Mouse (Mus musculus): ENCODE results near the gene Dthd1.

Gene Dthd1

DNA sequence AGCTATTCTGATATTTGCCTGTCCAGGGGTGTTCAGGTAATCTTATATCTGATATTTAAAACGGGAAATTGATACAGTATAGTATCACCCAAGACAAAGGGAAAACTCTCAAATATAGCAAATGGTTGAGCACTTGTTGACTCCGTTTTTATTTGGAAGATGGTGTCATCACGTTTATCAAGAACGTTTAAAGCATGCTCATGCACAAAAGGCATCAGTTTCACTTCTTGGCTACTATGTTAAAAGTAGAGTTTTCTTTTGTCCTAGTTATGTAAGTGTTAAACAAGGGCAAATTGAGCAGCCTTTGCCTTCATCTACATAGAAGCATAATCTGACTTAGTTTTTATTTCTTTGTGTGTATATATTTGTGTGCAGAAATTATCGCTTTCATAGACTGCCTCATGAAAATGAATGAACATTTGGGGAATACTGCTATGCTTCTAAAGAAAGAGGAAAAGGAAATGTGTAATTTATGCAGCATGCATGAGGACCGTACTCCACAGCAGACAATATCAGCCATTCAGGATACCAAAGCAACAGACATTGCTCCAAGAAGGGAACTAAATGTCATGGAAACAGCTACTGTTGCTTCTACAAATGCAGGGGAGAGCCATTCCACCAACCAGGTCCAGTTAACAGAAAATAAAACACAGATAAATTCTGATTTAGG lies at the start of gene Dthd1:
Dthd1 (plus strand) TSS at position 422 of the 670 bp plus-strand sequence.
- no peak for DNase-seq (ENCODE audit: extremely low read depth, insufficient read length, low spot score)

- DNase-seq (ENCODE audit: extremely low read depth, insufficient read length, low spot score) = no peak
These were observed 49.5 kb upstream of the Dthd1 start for GRCm38 (mm10) chr5:62764161-62764560.

GRCm38 (mm10) chr5:62765459-62765783 lies 48.2 kb upstream of the Dthd1 start:
- DNase-seq (ENCODE audit: extremely low read depth, insufficient read length, low spot score) = no peak

DNA sequence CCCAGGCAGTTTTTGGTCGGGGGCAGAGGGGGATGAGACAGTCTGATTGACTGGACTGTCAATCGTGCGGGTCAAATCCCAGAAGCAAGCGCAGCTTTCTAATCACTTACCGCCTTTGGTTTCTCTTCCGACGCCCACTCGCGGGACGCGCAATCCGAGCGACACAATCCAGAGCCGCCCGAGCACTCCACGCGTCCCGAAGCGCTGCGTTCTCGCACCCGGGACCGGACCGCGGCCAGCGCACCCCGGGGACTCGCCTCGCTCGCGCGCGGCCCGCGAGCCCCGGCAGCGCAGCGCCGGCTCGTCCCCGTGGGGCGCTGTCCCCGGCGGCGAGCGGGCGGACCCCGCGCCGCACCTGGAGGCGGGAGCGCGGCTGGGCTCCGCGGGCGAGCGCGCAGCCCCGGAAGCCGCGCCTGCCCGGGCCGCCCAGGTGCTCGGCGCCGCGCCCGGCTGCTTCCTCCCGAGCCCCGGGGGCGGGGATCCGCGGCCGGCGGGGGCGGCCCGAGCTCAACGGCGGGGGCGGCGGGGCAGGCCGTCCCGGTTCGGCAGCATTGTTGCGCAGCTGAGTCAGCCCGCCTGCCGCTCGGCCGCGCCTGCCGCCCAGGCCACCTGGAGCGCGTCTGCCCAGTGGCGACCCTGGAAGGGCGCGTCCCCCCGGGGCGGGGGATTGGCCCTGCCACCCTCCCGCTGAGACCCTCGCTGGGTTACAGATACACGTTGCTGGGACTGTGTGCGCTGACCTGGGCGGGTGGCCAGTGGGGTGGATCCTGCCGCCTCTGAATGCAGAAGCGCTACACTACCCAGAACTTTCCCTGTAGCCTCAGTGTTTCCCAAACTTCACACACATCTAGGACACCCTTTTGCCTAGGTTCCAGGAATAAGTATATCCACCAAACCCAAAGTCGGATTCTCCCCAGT lies 47.6 kb upstream of the Dthd1 start, which contains the start of gene Arap2:
Arap2 (minus strand) TSS at position 376 of the 918 bp plus-strand sequence.
- no peak for DNase-seq (ENCODE audit: extremely low read depth, insufficient read length, low spot score)

- DNase-seq (ENCODE audit: extremely low read depth, insufficient read length, low spot score) = no peak
These were observed 41.6 kb upstream of the Dthd1 start for GRCm38 (mm10) chr5:62771775-62772599.

- no peak for DNase-seq (ENCODE audit: extremely low read depth, insufficient read length, low spot score)
These were observed 35.8 kb upstream of the Dthd1 start for GRCm38 (mm10) chr5:62777804-62778203.

DNA sequence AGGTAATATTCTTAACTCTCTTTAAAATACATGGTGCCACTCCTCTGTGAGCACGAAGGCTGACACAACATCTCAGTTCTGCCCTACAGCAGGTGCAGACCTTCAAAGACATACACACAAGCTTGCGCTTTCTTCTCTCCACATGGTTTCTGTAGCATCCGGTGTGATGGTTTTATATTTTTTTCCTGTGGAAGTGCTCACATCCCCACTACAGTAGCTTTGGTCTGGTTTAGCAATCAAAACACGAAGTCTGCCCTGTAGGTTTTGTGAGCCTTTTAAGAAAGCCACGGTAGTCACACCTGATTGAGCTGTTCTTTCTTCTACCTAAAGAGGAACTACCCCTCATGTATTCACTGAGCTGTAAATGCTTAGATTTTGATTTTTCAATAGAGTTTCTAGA lies 34.9 kb upstream of the Dthd1 start:
- no peak for DNase-seq (ENCODE audit: extremely low read depth, insufficient read length, low spot score)

GRCm38 (mm10) chr5:62786809-62787208 lies 26.8 kb upstream of the Dthd1 start:
- peak; percentile 27 for DNase-seq (ENCODE audit: extremely low read depth, insufficient read length, low spot score)

- no peak for DNase-seq (ENCODE audit: extremely low read depth, insufficient read length, low spot score)
These were observed 22.6 kb upstream of the Dthd1 start for GRCm38 (mm10) chr5:62790921-62791564.

DNA sequence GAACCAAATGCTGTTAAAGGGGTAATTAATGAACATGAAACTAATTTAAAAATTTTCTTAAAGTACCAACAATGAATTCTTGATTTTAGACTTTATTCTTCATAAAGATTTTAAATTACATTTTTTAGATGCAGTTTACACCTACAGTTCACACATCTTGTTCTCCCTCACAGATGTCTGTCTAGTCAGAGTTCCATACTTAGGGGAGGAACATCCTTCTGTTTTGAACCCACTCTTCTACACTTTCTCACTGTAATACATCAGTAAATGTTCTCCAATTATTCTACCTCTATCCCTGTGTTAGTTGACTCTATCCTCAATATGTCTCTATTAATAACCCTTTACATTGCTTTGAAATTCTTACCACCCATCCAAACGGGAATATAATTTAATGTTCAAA lies 20.8 kb upstream of the Dthd1 start:
- DNase-seq (ENCODE audit: extremely low read depth, insufficient read length, low spot score) = no peak

DNA sequence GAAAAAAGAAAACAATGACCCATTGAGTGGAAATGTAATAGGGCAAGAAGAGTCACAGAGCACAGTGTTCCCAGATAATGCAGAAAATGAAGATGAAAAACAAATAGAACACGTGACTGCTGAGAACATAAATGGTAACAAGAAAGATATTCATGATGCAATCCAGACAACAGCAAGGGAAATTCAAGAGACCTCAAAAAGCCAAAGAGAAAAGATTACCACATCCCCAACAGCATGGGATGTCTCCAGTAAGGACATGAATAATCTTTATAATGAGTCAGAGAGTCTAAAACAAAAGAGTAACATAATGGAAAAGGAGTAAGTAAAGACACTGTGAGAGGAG lies 420 bp downstream of the Dthd1 start:
- DNase-seq (ENCODE audit: extremely low read depth, insufficient read length, low spot score) = no peak

DNA sequence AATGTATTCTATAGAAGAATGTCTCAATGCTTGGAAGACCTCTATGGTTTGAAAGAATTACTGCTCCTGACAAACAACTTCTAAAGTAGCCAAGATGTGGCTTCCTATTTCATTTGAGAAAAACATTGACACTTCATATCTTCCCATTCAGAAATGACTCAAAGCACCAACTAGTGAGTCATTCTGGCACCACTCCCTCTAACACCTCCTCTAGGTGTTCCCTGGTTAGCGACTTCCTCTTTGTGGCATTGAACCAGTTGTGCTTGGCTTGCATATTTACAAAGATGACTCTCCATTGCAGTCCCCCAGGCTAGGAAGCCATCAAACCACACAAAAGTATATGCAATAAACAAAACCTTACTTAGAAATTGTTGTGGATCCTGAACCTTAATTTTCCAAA lies 2.1 kb downstream of the Dthd1 start:
- no peak for DNase-seq (ENCODE audit: extremely low read depth, insufficient read length, low spot score)

DNA sequence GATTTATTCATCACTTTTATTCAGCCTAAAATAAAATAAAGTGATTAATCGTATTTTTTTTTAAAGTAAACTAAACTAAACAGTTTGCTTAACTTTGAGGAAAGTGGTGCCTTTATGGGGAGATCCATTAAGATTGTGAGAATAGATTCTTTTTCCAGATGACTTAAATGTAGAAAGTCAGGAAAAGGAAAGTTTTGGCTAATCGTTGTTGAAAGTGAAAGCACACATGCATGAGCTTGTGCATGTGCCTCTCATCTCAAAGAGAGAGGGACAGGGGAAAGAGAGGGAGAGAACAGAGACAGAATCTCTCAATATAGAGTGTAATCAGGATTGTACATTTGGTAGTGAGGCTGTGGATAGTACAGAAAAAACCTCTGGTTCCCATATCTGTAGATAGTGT lies 5.9 kb downstream of the Dthd1 start:
- no peak for DNase-seq (ENCODE audit: extremely low read depth, insufficient read length, low spot score)

DNA sequence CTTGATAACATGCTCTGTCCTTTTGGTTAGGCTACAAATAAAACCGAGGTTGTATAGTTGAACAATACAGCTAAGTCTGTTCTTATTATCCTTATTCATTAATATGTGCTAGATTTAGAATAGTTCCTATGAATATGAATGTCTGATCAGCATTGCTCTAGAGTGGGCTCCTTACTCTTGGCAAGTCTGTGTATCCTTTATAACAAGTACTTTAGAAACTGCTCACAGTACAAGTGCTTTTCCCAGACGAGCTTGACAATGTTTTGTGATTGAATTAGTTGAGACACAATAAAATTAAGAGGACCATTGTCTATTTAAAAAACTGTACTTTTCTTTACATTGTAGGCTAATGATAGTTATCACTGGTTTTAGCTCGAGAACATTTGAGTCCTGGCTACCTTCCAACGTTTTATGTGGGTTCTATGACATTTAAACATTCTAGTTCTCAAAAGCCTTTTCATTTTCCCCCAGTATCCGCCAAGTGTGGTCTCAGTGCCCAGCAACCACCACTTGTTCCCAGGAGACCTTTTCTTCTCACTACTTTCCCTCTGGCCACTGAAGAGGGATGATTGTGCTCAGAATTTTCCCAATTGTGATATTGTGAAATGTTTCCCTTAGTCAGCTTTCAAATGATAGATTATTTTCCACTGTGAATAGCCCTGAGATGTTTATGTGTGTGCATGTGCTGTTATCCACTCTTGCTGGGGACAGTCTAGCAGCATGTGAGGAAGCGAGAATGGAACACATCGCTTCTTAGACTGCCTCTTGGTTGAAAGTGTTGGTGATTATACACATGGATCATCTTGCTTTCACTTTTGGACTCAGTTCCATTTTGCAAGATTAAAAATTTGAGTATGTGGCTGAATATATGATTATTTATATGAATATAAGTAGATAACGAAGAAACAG lies 7.0 kb downstream of the Dthd1 start:
- no peak for DNase-seq (ENCODE audit: extremely low read depth, insufficient read length, low spot score)

GRCm38 (mm10) chr5:62842955-62843730 lies 29.5 kb downstream of the Dthd1 start:
- DNase-seq (ENCODE audit: extremely low read depth, insufficient read length, low spot score) = no peak

DNA sequence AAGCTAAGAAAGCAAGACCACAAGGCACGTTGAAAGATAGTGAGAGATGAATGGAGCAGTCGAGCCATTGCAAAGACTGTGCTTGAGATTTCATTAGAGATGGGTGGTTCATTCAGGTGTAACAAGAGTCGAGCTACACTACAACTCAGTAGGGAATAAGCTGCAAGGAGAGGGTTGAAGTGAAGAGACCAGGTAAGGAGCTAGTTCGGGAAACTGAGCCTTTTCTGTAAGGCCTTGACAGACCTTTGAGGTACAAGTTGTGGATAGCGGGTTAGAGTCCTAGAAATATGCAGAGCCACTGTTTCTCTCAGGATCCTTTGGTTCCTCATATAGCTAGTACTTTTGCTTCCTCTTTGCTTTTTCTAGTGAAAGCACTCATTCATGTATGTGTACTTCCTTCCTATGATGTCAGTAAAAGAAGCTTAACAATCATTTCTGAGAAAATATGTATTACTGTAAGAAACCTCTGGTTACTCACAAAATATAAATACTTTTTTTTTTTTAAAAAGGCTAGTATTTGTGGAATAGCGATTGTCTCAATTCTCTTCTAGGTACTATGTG lies 33.0 kb downstream of the Dthd1 start:
- DNase-seq (ENCODE audit: extremely low read depth, insufficient read length, low spot score) = no peak

DNA sequence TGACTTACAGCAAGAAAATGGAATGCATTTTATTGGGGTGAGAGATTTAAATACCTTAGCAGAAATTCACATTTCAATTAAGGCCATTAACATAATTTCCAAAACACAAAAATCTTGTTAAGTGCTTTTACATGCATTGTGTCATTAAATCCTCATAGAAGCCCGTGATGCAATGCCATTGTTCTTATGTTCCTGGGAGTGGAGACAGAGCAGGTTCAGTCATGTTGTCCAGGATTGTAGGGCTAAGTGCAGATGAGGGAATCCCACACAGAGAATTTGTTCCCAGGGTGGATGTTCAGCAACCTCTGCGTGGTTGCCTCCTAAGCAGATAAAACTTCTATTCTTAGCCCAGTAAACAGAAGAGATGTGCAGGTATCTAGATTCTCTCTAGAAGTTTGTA lies 37.7 kb downstream of the Dthd1 start:
- DNase-seq (ENCODE audit: extremely low read depth, insufficient read length, low spot score) = no peak

- no peak for DNase-seq (ENCODE audit: extremely low read depth, insufficient read length, low spot score)
These were observed 40.8 kb downstream of the Dthd1 start for GRCm38 (mm10) chr5:62854361-62854844.

GRCm38 (mm10) chr5:62857502-62857901 lies 43.9 kb downstream of the Dthd1 start:
- no peak for DNase-seq (ENCODE audit: extremely low read depth, insufficient read length, low spot score)
